Mouse (Mus musculus) mouse embryonic stem cell (cell line): ENCODE measurements around the gene Pigh.

Experiments used
- in situ Hi-C, 2 experiments: fragments of 300-500 bp; cut with MboI; formaldehyde crosslinking; loops; 1 replicate in 1 of 2; 3 replicates in 1 of 2; pipeline ENCODE4 v1.14.3; 2019 to 2020; ENCODE audit warnings: low sequenced_read_pairs in 2 of 2, low pct_unique_long_range_greater_than_20kb in 1 of 2, mixed read lengths in 1 of 2; ENCODE audit not compliant: unreplicated experiment in 1 of 2

Gene Pigh

DNA sequence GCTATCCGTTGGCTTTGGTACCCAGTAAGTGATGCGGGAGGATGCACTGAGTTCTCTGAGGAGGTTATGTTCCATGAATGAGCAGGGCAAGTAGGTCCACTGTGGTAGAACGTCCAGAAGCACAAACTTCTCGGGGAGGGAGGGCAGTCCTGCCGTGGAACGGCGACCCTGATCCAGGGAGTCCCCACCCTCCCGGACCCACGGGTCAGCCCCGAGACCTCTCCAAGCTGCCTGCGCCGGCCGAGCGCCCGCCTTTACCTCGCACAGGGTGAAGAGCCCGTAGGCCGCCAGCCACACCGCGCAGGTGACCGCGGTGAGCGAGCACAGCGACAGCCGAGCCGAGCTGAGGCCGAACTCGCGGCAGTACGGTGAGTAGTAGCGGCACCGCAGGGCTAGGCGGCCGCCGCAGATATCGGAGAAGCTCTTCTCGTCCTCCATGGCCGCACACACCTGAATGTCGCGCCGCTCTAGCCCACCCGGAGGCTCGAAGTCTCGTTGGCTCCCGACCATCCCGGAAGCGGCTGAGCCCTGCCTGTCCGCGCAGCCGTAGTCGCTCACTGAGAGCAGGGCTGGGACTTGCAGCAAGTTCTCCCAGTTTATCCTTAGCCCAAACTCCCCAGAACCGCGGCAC is at the start of gene Pigh:
TSS of gene Pigh (minus strand) at position 470 of the 631 bp plus-strand sequence.
- in situ Hi-C loops: loop anchor here in 1 of 2 experiments (5.0 kb wide), 1 partner anchor 67 kb away; no protein-coding TSS in a partner anchor

- in situ Hi-C loops: no loop called here
Observed at GRCm38 (mm10) chr12:79138999-79139398, 49.5 kb upstream of the Pigh start.

DNA sequence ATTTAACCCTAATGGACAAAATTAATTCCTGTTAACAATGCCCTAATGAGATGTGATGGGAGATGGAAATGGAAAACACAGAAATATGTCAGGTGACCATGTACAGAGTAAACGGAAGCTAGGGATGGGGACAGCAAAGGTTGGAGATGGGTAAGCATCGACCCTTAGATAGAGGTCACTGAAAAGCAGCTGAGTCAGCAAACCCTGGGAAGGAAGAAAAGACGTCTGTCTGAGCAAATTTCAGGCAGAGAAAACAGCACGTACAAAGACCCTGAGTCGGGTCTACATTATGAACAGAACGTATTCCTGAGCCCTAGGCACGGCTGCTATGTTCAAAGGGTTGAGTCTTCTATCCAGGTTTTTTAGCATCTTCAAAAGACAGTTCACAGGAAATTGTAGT is 47.5 kb upstream of the Pigh start:
- in situ Hi-C loops: no loop called here

DNA sequence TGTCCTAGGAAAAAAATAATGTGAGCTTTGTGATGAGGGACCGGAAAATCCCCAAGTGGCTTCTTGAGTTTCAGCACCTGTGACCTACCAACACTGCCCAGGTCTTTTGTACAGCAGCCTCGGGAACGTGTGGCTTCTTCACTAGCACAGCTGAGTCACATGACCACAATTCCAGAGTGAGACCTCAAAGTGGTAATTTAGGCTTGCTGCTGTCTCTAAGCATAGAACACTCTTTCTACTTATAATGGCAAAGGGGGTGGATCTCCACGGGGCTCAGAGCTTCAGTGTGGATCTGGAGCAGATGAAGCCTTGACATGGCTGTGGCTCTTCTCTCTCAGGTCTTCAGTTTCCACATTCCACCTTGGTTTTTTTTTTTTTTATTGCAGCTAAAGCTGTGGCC is 45.7 kb upstream of the Pigh start:
- in situ Hi-C loops: no loop called here

GRCm38 (mm10) chr12:79134676-79135075 is 45.2 kb upstream of the Pigh start:
- in situ Hi-C loops: no loop called here

GRCm38 (mm10) chr12:79131706-79132460 is 42.4 kb upstream of the Pigh start:
- in situ Hi-C loops: no loop called here

- in situ Hi-C loops: no loop called here
Observed at GRCm38 (mm10) chr12:79131178-79131675, 41.8 kb upstream of the Pigh start.

GRCm38 (mm10) chr12:79130299-79131177 is 41.1 kb upstream of the Pigh start, which contains the start of gene Arg2:
TSS of gene Arg2 (plus strand) at chr12:79130777.
- in situ Hi-C loops: no loop called here

- in situ Hi-C loops: no loop called here
Observed at GRCm38 (mm10) chr12:79122820-79123219, 33.4 kb upstream of the Pigh start.

GRCm38 (mm10) chr12:79118991-79119390 is 29.5 kb upstream of the Pigh start:
- in situ Hi-C loops: no loop called here

- in situ Hi-C loops: no loop called here
Observed at GRCm38 (mm10) chr12:79105312-79105711, 15.9 kb upstream of the Pigh start.

DNA sequence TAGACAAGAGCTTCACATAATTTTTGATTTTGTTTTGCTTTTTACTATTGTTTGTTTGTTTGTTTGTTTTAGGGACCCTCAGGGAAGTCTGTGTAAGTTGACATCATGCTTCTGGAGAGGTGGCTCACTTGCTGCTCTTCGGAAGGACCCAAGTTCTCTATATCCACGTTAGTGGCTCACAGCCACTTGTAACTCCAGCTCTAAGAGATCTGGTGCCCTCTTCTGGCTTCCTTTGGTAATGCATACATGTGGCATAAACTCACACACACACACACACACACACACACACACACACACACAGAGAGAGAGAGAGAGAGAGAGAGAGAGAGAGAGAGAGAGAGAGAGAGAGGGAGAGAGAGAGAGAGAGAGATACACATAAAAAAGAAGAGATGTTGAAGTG is 15.1 kb upstream of the Pigh start:
- in situ Hi-C loops: no loop called here

DNA sequence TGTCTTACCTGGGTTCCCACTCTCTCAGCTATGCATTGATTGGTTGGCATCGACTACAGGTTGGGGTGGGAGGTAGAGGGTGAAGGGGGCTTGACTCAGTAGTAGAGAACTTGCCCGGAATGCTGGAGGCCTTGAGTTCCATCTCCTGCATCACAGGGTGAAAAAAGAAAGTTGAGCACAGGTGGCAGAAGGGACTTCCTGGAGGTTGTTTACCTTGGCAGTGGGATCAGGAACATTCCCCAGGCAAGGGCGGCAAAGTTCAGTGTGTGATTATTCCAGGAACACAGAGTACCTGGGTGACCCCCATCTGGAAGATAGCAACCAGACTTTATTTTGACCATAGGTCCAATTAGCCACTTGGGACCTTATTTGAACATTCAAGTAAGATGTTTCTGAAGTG is 14.3 kb upstream of the Pigh start:
- in situ Hi-C loops: no loop called here

DNA sequence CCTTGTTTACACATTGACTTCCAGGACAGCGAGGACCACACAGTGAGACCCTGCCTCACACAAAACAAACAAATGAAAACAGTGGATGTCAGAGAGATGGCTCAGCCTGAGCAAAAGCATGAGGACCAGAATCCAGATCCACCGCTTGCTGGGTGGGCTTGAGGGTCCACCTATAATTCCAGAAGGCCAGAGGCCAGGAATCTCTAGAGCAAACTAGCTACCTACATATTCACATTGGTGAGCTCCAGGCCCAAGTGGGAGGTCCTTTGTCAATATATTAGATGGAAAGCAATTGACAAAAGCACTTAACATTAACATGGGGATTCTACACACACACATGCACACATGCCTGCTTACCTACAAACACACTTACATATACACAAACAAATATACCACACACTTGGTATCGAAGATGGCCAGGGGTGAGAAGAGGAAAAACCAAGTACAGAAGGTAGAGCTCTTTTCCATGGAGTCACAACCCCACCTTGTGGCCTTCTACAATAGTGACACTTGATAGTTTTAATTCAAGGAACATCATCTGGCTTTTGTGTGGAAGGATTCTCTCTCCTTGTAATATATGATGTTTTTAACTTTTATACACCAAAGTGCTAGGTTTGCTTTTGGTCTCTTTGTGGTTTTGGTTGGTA is 7.8 kb upstream of the Pigh start:
- in situ Hi-C loops: loop anchor here (5.0 kb wide), 2 partner anchors 175 to 180 kb away; no protein-coding TSS in a partner anchor

DNA sequence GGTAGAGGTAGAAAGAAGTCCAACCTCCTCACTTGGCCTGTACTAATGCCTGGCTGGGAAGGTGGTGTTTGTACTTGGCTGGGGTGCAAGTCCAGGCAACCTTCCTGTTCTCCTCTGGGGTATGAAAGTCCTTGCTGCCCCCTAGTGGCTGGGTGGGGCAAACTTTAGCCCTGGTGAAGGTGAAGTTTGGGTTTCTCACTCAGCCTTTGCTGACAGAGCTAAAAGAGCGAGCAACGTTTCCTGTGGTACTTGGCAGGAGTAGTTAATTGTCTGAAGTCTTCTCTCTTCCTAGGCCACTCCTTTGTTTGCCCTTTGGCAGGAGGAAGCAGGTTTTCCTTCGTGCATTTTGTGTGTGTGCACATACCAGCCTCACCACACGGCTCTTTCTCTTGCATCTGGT is 3.1 kb upstream of the Pigh start:
- in situ Hi-C loops: loop anchor here in 1 of 2 experiments (5.0 kb wide), 1 partner anchor 70 kb away; no protein-coding TSS in a partner anchor

DNA sequence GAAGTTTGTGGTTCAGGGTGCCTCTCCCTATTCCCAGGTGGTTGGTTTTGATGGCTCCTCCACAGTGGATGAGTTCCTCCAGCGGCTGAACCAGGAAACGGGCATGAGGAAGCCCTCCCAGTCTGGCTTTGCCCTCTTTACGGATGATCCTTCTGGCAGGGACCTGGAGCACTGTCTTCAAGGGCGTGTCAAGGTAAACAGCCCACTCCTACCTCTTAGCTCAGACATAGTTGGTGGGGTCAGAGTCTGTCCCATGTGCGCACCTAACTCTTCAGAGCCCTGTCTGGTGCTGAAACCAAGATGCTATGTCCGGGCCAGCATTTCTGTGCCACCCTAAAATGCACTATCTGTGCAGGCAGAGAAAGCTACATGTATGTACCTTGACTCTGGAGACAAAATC is 16.1 kb downstream of the Pigh start:
- in situ Hi-C loops: no loop called here

DNA sequence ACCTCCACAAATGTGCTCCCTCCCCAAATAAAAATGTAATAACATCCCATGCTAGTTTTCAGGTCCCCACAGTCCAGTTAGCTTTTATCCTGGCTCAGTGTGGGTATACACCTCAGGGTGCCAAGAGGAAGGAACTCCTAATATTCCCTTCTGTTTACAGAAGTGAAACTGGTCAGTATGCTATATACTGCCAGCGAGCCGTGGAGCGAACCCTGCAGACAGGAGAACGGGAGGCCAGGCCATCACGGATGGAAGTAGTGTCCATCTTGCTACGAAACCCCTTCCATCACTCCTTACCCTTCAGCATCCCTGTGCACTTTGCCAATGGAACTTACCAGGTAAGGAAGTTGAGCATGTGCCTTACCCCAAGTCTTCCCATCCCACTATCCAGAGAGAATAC is 16.9 kb downstream of the Pigh start:
- in situ Hi-C loops: no loop called here

- in situ Hi-C loops: no loop called here
Observed at GRCm38 (mm10) chr12:79070736-79071333, 18.6 kb downstream of the Pigh start.
